Mouse (Mus musculus): Measurements from ENCODE around the gene Mtif2. TPM values are rescaled to one million over a fixed set of nuclear protein-coding genes. Genes with fewer than 3 reads are reported as not detected.

Mtif2 gene
- total and polyA plus RNA-seq, 2 experiments from 2014 or later: 17.9 to 36.5 TPM

DNA sequence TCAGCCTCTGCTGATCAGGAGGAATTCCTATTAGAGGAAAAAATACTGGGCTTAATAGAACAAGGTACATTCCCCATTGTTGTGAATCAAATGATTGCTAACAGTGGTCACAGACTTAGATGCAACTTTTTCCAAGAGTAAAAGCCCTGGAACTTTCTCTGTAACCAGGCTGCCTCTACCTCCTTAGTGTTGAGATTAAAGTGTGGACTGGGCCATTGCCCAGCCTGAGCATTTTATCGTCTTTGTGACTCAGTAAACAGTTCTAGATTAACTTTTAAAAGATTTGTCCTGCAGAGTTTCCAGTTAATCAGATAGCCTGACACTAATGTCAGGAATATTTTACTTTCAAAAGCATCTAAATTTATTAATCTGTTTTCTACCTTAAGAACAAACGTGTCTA, 20.6 kb downstream of the Mtif2 start:
- H3K27ac ChIP-seq: no peak overlapping the region
- peaks cover 22% of the 10 kb centered on the region for H3K36me3 ChIP-seq (ENCODE audit: insufficient read depth, low read length)
- no peak for DNase-seq (ENCODE audit: low spot score)
- peak overlapping the region; percentile 80 for H3K4me2 ChIP-seq (ENCODE audit: low read depth, low read length)
- no peaks in the 10 kb centered on the region for H3K9me3 ChIP-seq (ENCODE audit: low read length)
- H3K9ac ChIP-seq (replicated peaks; ENCODE audit: low read length): peak overlapping the region; percentile 84
- no peak for ATAC-seq
- peaks cover 6% of the 10 kb centered on the region; the same call in 1 of the 2 replicates for H3K4me1 ChIP-seq (ENCODE audit: insufficient read depth, low read length)
- peak overlapping the region; percentile 77 for H3K4me3 ChIP-seq (ENCODE audit: low read length)
- no peak for TF ChIP-seq CTCF (IDR thresholded peaks at IDR 0.05; ENCODE audit: low read depth)
- no peaks in the 10 kb centered on the region for H3K27me3 ChIP-seq (ENCODE audit: insufficient read depth, low read length)
- WGBS: 21% methylated on average over 2 of the region's 2 CpGs

DNA sequence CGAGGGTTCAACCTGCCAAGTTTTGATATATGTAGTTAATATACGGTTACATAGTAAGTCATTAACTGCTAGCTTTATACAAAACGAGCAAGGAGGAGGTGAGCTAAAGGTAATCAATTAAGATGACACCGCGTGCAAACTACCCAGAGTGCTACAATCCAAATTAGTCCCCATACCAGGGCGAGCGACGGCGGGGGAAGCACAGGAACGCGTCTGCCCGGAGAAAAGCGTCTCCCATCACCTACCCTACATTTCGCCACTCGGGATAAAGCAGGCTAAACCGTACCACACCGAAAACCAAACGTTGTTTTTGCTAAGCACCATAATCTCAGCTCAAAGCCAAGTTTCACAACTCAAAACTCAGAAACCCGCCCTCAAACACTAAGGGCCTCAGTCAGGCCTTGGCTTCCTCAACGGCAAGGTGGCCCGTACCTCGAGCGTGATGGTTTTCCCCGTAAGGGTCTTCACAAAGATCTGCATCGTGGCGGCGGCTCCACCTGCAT, 21.1 kb downstream of the Mtif2 start:
- TF ChIP-seq CTCF (IDR thresholded peaks at IDR 0.05; ENCODE audit: low read depth): no peak
- Histone ChIP-seq H3K36me3 (ENCODE audit: insufficient read depth, low read length) (peaks cover 20% of the 10 kb centered on the region), H3K4me3 (ENCODE audit: low read length) (peak overlapping the region; percentile 77), H3K9me3 (ENCODE audit: low read length) (no peaks in the 10 kb centered on the region), H3K4me2 (ENCODE audit: low read depth, low read length) (peak overlapping the region; percentile 80), H3K27me3 (ENCODE audit: insufficient read depth, low read length) (no peaks in the 10 kb centered on the region), H3K27ac (peak overlapping the region; percentile 93), H3K4me1 (ENCODE audit: insufficient read depth, low read length) (peaks cover 6% of the 10 kb centered on the region; the same call in 1 of the 2 replicates), H3K9ac (replicated peaks; ENCODE audit: low read length) (peak overlapping the region; percentile 84)
- DNase-seq (ENCODE audit: low spot score) (no peak), ATAC-seq (peak; percentile 25)
- WGBS: under 1% methylated on average over 27 of the region's 27 CpGs

DNA sequence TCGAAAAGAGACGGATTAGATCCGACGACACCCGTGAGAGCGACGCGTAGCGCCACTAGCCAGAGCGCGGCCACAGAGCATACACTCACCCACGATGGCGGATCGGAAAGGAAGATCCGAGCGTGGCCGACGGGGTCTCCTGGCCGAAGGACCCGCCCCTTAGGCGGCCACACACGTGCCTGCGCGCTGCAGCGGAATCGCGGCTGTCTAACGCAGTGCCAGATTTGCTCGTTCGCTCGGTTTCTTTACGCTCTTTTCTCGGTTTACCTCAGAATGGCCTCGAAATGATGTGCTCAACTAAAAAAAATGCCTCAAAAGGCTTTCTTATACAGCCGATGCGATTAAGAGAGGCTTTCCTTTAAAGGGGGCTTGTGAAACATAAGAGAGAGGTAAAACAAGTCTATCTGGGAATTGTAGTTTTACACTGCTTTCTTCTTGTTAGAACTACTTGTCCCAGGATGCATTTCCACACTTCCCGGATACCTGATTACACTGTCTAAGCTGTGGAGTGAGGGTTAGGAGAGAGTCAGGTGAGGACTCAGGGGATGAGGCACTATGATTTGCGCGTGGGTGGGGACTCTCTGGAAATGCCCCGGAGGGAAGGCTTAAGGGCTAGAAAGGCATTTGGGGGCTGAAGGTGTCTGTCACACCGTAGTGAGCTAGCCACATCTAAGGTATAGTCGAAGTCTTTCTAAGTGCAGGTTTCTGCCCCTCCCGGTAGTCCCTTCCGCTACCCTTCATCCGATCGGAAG, 21.7 kb downstream of the Mtif2 start, which contains the start of the genes Clhc1 and Rps27a:
TSS of gene Clhc1 (plus strand) at position 199 of the 752 bp plus-strand sequence.
TSS of gene Rps27a (minus strand) at position 358 of the 752 bp plus-strand sequence.
- peak within 1 kb of the TSS; percentile 77 for H3K4me3 ChIP-seq (ENCODE audit: low read length)
- TF ChIP-seq CTCF (IDR thresholded peaks at IDR 0.05; ENCODE audit: low read depth): peak; percentile 44
- peak; percentile 95 for DNase-seq (ENCODE audit: low spot score)
- peaks cover 18% of the 10 kb centered on the region; the same call in 1 of the 2 replicates for H3K36me3 ChIP-seq (ENCODE audit: insufficient read depth, low read length)
- peak; percentile 98 for ATAC-seq
- under 1% methylated on average over 46 of the region's 46 CpGs for WGBS
- peaks cover 6% of the 10 kb centered on the region; the same call in 1 of the 2 replicates for H3K4me1 ChIP-seq (ENCODE audit: insufficient read depth, low read length)
- no peaks in the 10 kb centered on the region for H3K27me3 ChIP-seq (ENCODE audit: insufficient read depth, low read length)
- H3K27ac ChIP-seq: peak within 1 kb of the TSS; percentile 93
- peak within 1 kb of the TSS; percentile 84 for H3K9ac ChIP-seq (replicated peaks; ENCODE audit: low read length)
- H3K4me2 ChIP-seq (ENCODE audit: low read depth, low read length): peak within 1 kb of the TSS; percentile 80
- H3K9me3 ChIP-seq (ENCODE audit: low read length): no peaks in the 10 kb centered on the region

DNA sequence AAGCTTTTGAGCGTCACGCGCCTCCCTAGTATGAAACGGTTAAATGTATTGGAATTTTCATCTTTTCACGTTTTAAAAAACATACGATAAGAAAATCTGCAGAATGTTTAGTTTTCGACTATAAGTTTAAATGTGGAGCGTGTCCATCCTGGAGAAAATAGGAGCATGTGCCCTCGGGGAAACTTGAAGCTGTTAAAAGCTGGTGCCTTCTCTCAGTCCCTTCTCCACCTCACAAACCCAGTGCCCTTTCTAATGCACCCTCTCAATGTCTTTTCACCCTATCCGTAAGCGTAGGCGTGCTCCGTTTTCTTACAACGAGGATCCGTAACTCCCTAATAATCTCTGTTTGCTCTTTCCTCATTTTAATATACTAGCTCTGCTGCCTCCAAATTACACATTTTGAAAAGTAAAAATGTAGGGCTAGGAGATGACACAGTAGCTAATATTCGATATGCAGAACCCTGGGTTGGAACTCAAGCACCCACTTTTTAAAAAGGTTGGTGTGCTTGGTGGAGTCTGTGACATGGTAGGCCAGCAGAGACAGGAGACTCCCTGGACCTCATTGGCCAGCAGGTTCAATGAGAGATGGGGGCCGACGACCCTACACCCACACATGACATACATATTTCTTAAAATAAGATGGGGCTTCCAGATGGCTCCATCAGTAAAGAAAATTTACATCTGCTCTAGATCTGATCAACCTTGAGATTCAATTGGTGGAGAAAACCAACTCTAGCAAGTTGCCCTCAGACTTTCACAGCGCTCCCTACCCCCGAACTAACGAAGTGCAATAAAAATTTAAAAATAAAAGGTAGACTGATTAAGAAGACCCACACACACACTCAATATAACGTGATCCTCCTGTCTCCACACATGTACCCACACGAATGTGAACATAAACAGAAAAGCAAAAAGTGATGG, 22.6 kb downstream of the Mtif2 start:
- H3K4me2 ChIP-seq (ENCODE audit: low read depth, low read length): peak overlapping the region; percentile 80
- H3K4me3 ChIP-seq (ENCODE audit: low read length): peak overlapping the region; percentile 77
- TF ChIP-seq CTCF (IDR thresholded peaks at IDR 0.05; ENCODE audit: low read depth): no peak
- peak overlapping the region; percentile 93; the same call in 1 of the 2 replicates for H3K27ac ChIP-seq
- 26% methylated on average over 23 of the region's 23 CpGs for WGBS
- peak overlapping the region; percentile 84 for H3K9ac ChIP-seq (replicated peaks; ENCODE audit: low read length)
- no peaks in the 10 kb centered on the region for H3K27me3 ChIP-seq (ENCODE audit: insufficient read depth, low read length)
- H3K9me3 ChIP-seq (ENCODE audit: low read length): no peaks in the 10 kb centered on the region
- ATAC-seq (no peak), DNase-seq (ENCODE audit: low spot score) (no peak)
- peaks cover 16% of the 10 kb centered on the region; the same call in 1 of the 2 replicates for H3K36me3 ChIP-seq (ENCODE audit: insufficient read depth, low read length)
- H3K4me1 ChIP-seq (ENCODE audit: insufficient read depth, low read length): peaks cover 6% of the 10 kb centered on the region; the same call in 1 of the 2 replicates

DNA sequence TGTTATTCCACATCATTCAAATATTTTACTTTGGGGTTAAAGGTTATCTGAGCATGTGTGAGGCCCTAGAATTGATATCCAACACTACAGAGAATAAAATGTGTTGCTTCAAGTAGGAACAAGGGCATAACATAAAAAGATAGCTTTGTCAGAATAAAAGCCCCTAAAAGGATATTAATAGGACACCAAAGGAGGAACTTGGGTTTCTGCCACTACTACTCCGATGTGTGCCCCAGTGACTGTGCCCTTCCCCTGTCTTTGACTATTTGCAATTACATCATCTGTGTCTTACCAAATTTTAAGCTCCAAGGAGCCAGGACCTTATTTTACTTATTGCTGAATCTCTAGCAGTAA, 23.2 kb downstream of the Mtif2 start:
- Histone ChIP-seq H3K4me3 (ENCODE audit: low read length) (no peak overlapping the region), H3K4me1 (ENCODE audit: insufficient read depth, low read length) (peaks cover 6% of the 10 kb centered on the region; the same call in 1 of the 2 replicates), H3K9me3 (ENCODE audit: low read length) (no peaks in the 10 kb centered on the region), H3K4me2 (ENCODE audit: low read depth, low read length) (no peak overlapping the region), H3K36me3 (ENCODE audit: insufficient read depth, low read length) (peaks cover 9% of the 10 kb centered on the region; the same call in 1 of the 2 replicates), H3K9ac (replicated peaks; ENCODE audit: low read length) (no peak overlapping the region), H3K27ac (no peak overlapping the region), H3K27me3 (ENCODE audit: insufficient read depth, low read length) (no peaks in the 10 kb centered on the region)
- no peak for TF ChIP-seq CTCF (IDR thresholded peaks at IDR 0.05; ENCODE audit: low read depth)
- 95% methylated on average over 1 of the region's 1 CpGs for WGBS
- no peak for DNase-seq (ENCODE audit: low spot score)
- no peak for ATAC-seq

DNA sequence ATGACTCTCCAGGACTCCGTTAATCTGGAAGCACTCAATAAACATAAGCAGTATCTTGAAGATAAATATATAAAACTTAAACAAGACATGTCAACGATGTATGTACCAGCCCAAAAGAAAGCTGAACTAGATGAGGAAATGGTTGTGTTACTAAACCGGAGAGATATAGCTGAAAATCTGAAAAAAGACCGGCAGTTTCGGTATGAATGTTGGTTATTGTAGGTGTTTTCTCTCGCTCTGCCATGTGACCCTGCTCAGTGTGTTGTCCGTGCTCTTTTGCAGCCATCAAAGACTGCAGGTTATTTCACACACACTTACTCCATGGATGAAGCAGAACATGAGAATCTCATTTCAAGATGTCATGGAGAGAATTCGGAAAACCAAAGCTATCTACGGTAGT, 34.2 kb downstream of the Mtif2 start:
- no peak overlapping the region for H3K27ac ChIP-seq
- H3K9me3 ChIP-seq (ENCODE audit: low read length): no peaks in the 10 kb centered on the region
- DNase-seq (ENCODE audit: low spot score): no peak
- no peak overlapping the region for H3K9ac ChIP-seq (replicated peaks; ENCODE audit: low read length)
- no peaks in the 10 kb centered on the region for H3K36me3 ChIP-seq (ENCODE audit: insufficient read depth, low read length)
- no peak overlapping the region for H3K4me3 ChIP-seq (ENCODE audit: low read length)
- no peak for TF ChIP-seq CTCF (IDR thresholded peaks at IDR 0.05; ENCODE audit: low read depth)
- no peak for ATAC-seq
- H3K4me2 ChIP-seq (ENCODE audit: low read depth, low read length): no peak overlapping the region
- H3K4me1 ChIP-seq (ENCODE audit: insufficient read depth, low read length): no peaks in the 10 kb centered on the region
- WGBS: 91% methylated on average over 9 of the region's 9 CpGs
- no peaks in the 10 kb centered on the region for H3K27me3 ChIP-seq (ENCODE audit: insufficient read depth, low read length)
